Mouse (Mus musculus): Measurements from ENCODE around the gene Nod1. TPM values are rescaled to one million over a fixed set of nuclear protein-coding genes. Genes with fewer than 3 reads are reported as not detected.

Gene Nod1
- polyA plus RNA-seq, 1 experiment = 10.1 TPM

- no peak for TF ChIP-seq CTCF (IDR thresholded peaks at IDR 0.05; ENCODE audit: control insufficient read depth, insufficient read depth, low read length)
- TF ChIP-seq POLR2A (IDR thresholded peaks at IDR 0.05; ENCODE audit: borderline replicate concordance, control insufficient read depth, low read depth, low read length) = no peak
- WGBS = 68% methylated on average over 3 of the region's 3 CpGs
These were observed 81.0 kb downstream of the Nod1 start for GRCm38 (mm10) chr6:54891384-54891783.

DNA sequence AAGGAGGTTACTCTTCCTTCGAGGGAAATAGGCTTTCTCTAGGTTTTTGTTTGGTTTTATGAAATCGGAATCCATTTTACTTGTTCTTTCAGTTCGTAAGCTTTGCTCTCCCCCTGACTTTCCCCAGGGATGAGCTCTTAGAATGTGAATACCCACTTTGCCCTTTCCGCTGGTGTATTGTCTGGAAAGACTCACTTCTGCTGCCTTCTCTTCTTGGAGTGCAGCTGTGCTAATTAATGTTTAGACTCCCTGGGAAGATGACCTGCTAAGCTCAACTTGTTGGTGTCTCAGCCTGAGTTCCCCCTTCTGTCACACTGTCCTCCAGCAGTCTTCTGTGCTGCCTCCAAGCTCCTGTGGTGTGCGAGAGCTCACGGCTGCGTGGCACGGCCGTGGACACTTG is 82.2 kb downstream of the Nod1 start:
- H3K4me3 ChIP-seq (replicated peaks; ENCODE audit: control insufficient read depth, low read depth, low read length) = no peak overlapping the region
- no peaks in the 10 kb centered on the region for H3K4me1 ChIP-seq (ENCODE audit: control insufficient read depth, insufficient read depth, low read length)
- 85% methylated on average over 9 of the region's 9 CpGs for WGBS
- H3K27ac ChIP-seq (ENCODE audit: control insufficient read depth, insufficient read depth, low read depth, low read length, poor library complexity) = no peak overlapping the region
- TF ChIP-seq POLR2A (IDR thresholded peaks at IDR 0.05; ENCODE audit: borderline replicate concordance, control insufficient read depth, low read depth, low read length) (no peak), CTCF (IDR thresholded peaks at IDR 0.05; ENCODE audit: control insufficient read depth, insufficient read depth, low read length) (no peak)

More at GRCm38 (mm10) chr6:54891384-54891783, 81.0 kb downstream of the Nod1 start:
- Histone ChIP-seq H3K4me1 (ENCODE audit: control insufficient read depth, insufficient read depth, low read length) (no peaks in the 10 kb centered on the region), H3K4me3 (replicated peaks; ENCODE audit: control insufficient read depth, low read depth, low read length) (no peak overlapping the region), H3K27ac (ENCODE audit: control insufficient read depth, insufficient read depth, low read depth, low read length, poor library complexity) (no peak overlapping the region)

- 76% methylated on average over 7 of the region's 7 CpGs for WGBS
- H3K4me1 ChIP-seq (ENCODE audit: control insufficient read depth, insufficient read depth, low read length) = no peaks in the 10 kb centered on the region
- H3K4me3 ChIP-seq (replicated peaks; ENCODE audit: control insufficient read depth, low read depth, low read length) = no peak overlapping the region
These were observed 86.2 kb downstream of the Nod1 start for GRCm38 (mm10) chr6:54886195-54886594.

GRCm38 (mm10) chr6:54883424-54883823 is 89.0 kb downstream of the Nod1 start:
- TF ChIP-seq POLR2A (IDR thresholded peaks at IDR 0.05; ENCODE audit: borderline replicate concordance, control insufficient read depth, low read depth, low read length) (no peak), CTCF (IDR thresholded peaks at IDR 0.05; ENCODE audit: control insufficient read depth, insufficient read depth, low read length) (no peak)
- no peak overlapping the region for H3K27ac ChIP-seq (ENCODE audit: control insufficient read depth, insufficient read depth, low read depth, low read length, poor library complexity)
- no peak overlapping the region for H3K4me3 ChIP-seq (replicated peaks; ENCODE audit: control insufficient read depth, low read depth, low read length)
- 84% methylated on average over 2 of the region's 2 CpGs for WGBS
- H3K4me1 ChIP-seq (ENCODE audit: control insufficient read depth, insufficient read depth, low read length) = no peaks in the 10 kb centered on the region

More at GRCm38 (mm10) chr6:54886195-54886594, 86.2 kb downstream of the Nod1 start:
- TF ChIP-seq CTCF (IDR thresholded peaks at IDR 0.05; ENCODE audit: control insufficient read depth, insufficient read depth, low read length) (no peak), POLR2A (IDR thresholded peaks at IDR 0.05; ENCODE audit: borderline replicate concordance, control insufficient read depth, low read depth, low read length) (no peak)
- no peak overlapping the region for H3K27ac ChIP-seq (ENCODE audit: control insufficient read depth, insufficient read depth, low read depth, low read length, poor library complexity)

DNA sequence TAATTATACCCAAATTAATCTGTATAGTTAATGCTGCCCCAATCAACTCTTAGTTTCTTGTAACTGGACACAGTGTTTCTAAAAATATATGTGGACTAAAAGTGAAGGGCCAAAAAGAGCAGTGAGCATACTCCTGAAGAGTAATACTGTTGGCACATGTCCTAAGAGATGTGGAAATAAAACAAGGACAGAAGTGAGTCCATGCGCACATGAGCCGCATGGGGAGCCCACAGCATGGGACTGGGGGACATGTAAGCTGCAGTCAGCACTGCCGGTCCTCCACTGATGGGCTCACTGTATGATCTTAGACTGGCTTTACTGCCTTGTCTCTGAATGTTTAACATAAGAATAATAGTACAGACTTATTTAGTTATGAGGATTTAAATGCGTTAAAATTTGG is 92.3 kb downstream of the Nod1 start:
- no peak overlapping the region for H3K4me3 ChIP-seq (replicated peaks; ENCODE audit: control insufficient read depth, low read depth, low read length)
- H3K27ac ChIP-seq (ENCODE audit: control insufficient read depth, insufficient read depth, low read depth, low read length, poor library complexity) = no peak overlapping the region
- no peaks in the 10 kb centered on the region for H3K4me1 ChIP-seq (ENCODE audit: control insufficient read depth, insufficient read depth, low read length)
- no peak for TF ChIP-seq POLR2A (IDR thresholded peaks at IDR 0.05; ENCODE audit: borderline replicate concordance, control insufficient read depth, low read depth, low read length)
- TF ChIP-seq CTCF (IDR thresholded peaks at IDR 0.05; ENCODE audit: control insufficient read depth, insufficient read depth, low read length) = no peak
- 85% methylated on average over 4 of the region's 4 CpGs for WGBS

GRCm38 (mm10) chr6:54878546-54878945 is 93.9 kb downstream of the Nod1 start:
- no peak overlapping the region for H3K4me3 ChIP-seq (replicated peaks; ENCODE audit: control insufficient read depth, low read depth, low read length)
- TF ChIP-seq CTCF (IDR thresholded peaks at IDR 0.05; ENCODE audit: control insufficient read depth, insufficient read depth, low read length) = no peak
- H3K4me1 ChIP-seq (ENCODE audit: control insufficient read depth, insufficient read depth, low read length) = no peaks in the 10 kb centered on the region
- H3K27ac ChIP-seq (ENCODE audit: control insufficient read depth, insufficient read depth, low read depth, low read length, poor library complexity) = no peak overlapping the region

GRCm38 (mm10) chr6:54877651-54878050 is 94.8 kb downstream of the Nod1 start:
- Histone ChIP-seq H3K4me1 (ENCODE audit: control insufficient read depth, insufficient read depth, low read length) (no peaks in the 10 kb centered on the region), H3K27ac (ENCODE audit: control insufficient read depth, insufficient read depth, low read depth, low read length, poor library complexity) (no peak overlapping the region), H3K4me3 (replicated peaks; ENCODE audit: control insufficient read depth, low read depth, low read length) (no peak overlapping the region)
- TF ChIP-seq POLR2A (IDR thresholded peaks at IDR 0.05; ENCODE audit: borderline replicate concordance, control insufficient read depth, low read depth, low read length) = no peak
- no peak for TF ChIP-seq CTCF (IDR thresholded peaks at IDR 0.05; ENCODE audit: control insufficient read depth, insufficient read depth, low read length)
- WGBS = 70% methylated on average over 3 of the region's 3 CpGs

DNA sequence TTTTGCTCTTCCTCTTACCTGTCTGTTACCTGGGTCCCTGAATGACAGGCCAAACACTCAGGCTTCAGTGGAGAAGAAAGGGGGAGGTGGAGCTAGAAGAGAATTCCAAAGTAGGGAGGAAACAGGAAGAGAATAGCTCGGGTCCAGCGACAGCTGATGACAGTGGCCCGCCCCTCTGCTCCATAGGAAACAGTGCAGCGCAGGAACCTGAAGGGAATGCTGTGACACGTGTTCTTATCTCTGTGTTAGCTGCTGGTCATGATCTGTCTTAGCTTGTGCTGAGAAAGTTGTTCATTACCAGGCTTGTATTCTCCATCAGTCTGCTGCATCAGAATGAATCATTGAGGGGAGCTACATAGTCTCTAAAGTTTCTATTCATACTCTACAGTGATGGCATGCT is 95.6 kb downstream of the Nod1 start:
- TF ChIP-seq CTCF (IDR thresholded peaks at IDR 0.05; ENCODE audit: control insufficient read depth, insufficient read depth, low read length) = no peak
- Histone ChIP-seq H3K4me3 (replicated peaks; ENCODE audit: control insufficient read depth, low read depth, low read length) (no peak overlapping the region), H3K4me1 (ENCODE audit: control insufficient read depth, insufficient read depth, low read length) (no peaks in the 10 kb centered on the region), H3K27ac (ENCODE audit: control insufficient read depth, insufficient read depth, low read depth, low read length, poor library complexity) (no peak overlapping the region)
- WGBS = 54% methylated on average over 5 of the region's 5 CpGs

Other genes with a start within 250 kb of the Nod1 start
- gene Znrf2, start 155.7 kb downstream of the Nod1 start, polyA plus RNA-seq (2011; ENCODE audit: insufficient read depth, insufficient read length, low replicate concordance, missing spikeins) = 10.4 and 10.6 TPM in 2 replicates
- 3.0 and 13.2 TPM in 2 replicates for gene Ggct, start 20.3 kb upstream of the Nod1 start, polyA plus RNA-seq (2011; ENCODE audit: insufficient read depth, insufficient read length, low replicate concordance, missing spikeins)
- 31.7 and 85.0 TPM in 2 replicates for gene Gars, start 65.4 kb upstream of the Nod1 start, polyA plus RNA-seq (2011; ENCODE audit: insufficient read depth, insufficient read length, low replicate concordance, missing spikeins)
- gene Crhr2, start 160.4 kb upstream of the Nod1 start, polyA plus RNA-seq (2011; ENCODE audit: insufficient read depth, insufficient read length, low replicate concordance, missing spikeins) = not detected in 2 replicates
- 2.4 and 14.7 TPM in 2 replicates for gene Inmt, start 202.4 kb upstream of the Nod1 start, polyA plus RNA-seq (2011; ENCODE audit: insufficient read depth, insufficient read length, low replicate concordance, missing spikeins)
- 0.68 and 3.0 TPM in 2 replicates for gene Mindy4, start 230.8 kb upstream of the Nod1 start, polyA plus RNA-seq (2011; ENCODE audit: insufficient read depth, insufficient read length, low replicate concordance, missing spikeins)